Mouse (Mus musculus) liver, embryonic 12.5 days (tissue): ENCODE results near the gene Syt15. TPM values are rescaled to one million over a fixed set of nuclear protein-coding genes. Genes with fewer than 3 reads are reported as not detected.
"Not testable (repeated sequence)": the region's sequence is repeated elsewhere in the genome, so short reads cannot be mapped to it uniquely, and the experiment has no call there.

Experiments used
- ATAC-seq: fragments of 200-750 bp; cut with Nextera tagmentation; 2 replicates; pipeline ENCODE4 v1.8.0; 2017; ENCODE audit warnings: moderate number of reproducible peaks, mild to moderate bottlenecking, moderate library complexity
- H3K27ac ChIP-seq: fragments of 300-500 bp; sonication (generic); 2 replicates; pipeline ENCODE4 v1.5.1; 2016; ENCODE audit warnings: mild to moderate bottlenecking
- H3K27me3 ChIP-seq: fragments of 300-500 bp; sonication (generic); replicated peaks from 2 replicates; pipeline ENCODE4 v1.6.1; 2016; ENCODE audit warnings: mild to moderate bottlenecking, moderate library complexity
- H3K36me3 ChIP-seq: fragments of 300-500 bp; sonication (generic); 2 replicates; pipeline ENCODE4 v1.6.1; 2016; ENCODE audit warnings: mild to moderate bottlenecking, moderate library complexity
- H3K4me1 ChIP-seq: fragments of 300-500 bp; sonication (generic); 2 replicates; pipeline ENCODE4 v1.6.1; 2016
- H3K4me2 ChIP-seq: fragments of 300-500 bp; sonication (generic); 2 replicates; pipeline ENCODE4 v1.6.1; 2016; ENCODE audit warnings: mild to moderate bottlenecking, moderate library complexity
- H3K4me3 ChIP-seq: fragments of 300-500 bp; sonication (generic); 2 replicates; pipeline ENCODE4 v1.5.1; 2016; ENCODE audit warnings: mild to moderate bottlenecking, moderate library complexity
- H3K9ac ChIP-seq: fragments of 300-500 bp; sonication (generic); 2 replicates; pipeline ENCODE4 v1.6.1; 2016; ENCODE audit warnings: mild to moderate bottlenecking, moderate library complexity
- H3K9me3 ChIP-seq: fragments of 300-500 bp; sonication (generic); replicated peaks from 2 replicates; pipeline ENCODE4 v1.6.1; 2016; ENCODE audit warnings: mild to moderate bottlenecking, moderate library complexity
- WGBS: fragments of 180-500 bp; shearing (Covaris S2); methylation state at CpG from one replicate; pipeline ENCODE4 v1.1.7; 2016; ENCODE audit not compliant: insufficient replicate concordance; 5-methylcytosine and 5-hydroxymethylcytosine counted together
- polyA plus RNA-seq: library from polyadenylated mRNA; unstranded; fragments of >200 nt; fragmentation: Nextera tagmentation; extraction: Ambion mirVana; gene quantifications from 2 replicates; pipeline ENCODE4 v1.2.1, GENCODE M21; 2016

Syt15 gene
- polyA plus RNA-seq, 1 experiment from 2014 or later, result 0.44 TPM

DNA sequence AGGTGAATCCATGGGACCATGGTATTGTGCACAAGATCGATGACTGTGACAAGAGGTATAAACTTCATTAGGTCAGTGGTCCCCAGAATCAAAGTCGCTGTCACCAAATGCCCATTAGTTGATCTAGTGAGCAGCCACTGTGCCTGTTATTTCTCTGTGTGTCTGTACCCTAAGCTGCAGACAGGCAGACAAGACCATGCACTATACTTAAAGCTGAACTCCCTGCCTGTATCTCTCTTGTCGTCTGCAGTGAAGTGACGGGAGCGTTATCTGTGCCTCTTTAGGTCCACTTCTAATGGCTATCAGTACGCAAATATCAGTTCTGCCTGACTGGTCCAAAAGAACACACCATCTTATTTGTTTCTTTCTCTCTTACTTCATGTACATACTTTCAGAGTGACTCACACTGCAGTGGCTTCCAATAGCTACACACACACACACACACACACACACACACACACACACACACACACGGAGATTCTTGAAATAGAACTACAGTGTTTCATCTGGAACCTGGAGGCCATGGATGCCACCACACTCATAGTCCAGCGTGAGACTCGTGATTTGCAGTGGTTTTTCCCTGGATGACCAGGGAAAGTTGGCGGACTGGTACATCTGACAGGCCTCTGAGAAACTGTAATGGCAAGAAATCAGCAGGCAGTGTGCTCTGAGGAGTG, 9.6 kb downstream of the Syt15 start:
- H3K9ac ChIP-seq, result no peak overlapping the region
- 73% methylated on average over 10 of the region's 10 CpGs for WGBS
- 0 out of 2 replicates have a peak, but pooled peaks cover 3% of the 10 kb centered on the region for H3K36me3 ChIP-seq
- H3K9me3 ChIP-seq, result no peaks in the 10 kb centered on the region
- no peak for ATAC-seq
- no peaks in the 10 kb centered on the region for H3K4me1 ChIP-seq
- H3K4me3 ChIP-seq, result no peak overlapping the region
- H3K27me3 ChIP-seq, result no peaks in the 10 kb centered on the region
- H3K27ac ChIP-seq, result no peak overlapping the region
- H3K4me2 ChIP-seq, result no peak overlapping the region

- no peak overlapping the region for H3K4me3 ChIP-seq
- H3K27me3 ChIP-seq, result no peaks in the 10 kb centered on the region
- H3K9ac ChIP-seq, result no peak overlapping the region
- 0 out of 2 replicates have a peak, but pooled peaks cover 5% of the 10 kb centered on the region for H3K4me1 ChIP-seq
- ATAC-seq, result no peak
- no peak overlapping the region for H3K4me2 ChIP-seq
- WGBS, result 73% methylated on average over 7 of the region's 7 CpGs
- peaks cover 10% of the 10 kb centered on the region; the same call in 1 of the 2 replicates for H3K36me3 ChIP-seq
- H3K27ac ChIP-seq, result no peak overlapping the region
- H3K9me3 ChIP-seq, result no peaks in the 10 kb centered on the region
These were observed 12.9 kb downstream of the Syt15 start for GRCm38 (mm10) chr14:34232340-34232739.

DNA sequence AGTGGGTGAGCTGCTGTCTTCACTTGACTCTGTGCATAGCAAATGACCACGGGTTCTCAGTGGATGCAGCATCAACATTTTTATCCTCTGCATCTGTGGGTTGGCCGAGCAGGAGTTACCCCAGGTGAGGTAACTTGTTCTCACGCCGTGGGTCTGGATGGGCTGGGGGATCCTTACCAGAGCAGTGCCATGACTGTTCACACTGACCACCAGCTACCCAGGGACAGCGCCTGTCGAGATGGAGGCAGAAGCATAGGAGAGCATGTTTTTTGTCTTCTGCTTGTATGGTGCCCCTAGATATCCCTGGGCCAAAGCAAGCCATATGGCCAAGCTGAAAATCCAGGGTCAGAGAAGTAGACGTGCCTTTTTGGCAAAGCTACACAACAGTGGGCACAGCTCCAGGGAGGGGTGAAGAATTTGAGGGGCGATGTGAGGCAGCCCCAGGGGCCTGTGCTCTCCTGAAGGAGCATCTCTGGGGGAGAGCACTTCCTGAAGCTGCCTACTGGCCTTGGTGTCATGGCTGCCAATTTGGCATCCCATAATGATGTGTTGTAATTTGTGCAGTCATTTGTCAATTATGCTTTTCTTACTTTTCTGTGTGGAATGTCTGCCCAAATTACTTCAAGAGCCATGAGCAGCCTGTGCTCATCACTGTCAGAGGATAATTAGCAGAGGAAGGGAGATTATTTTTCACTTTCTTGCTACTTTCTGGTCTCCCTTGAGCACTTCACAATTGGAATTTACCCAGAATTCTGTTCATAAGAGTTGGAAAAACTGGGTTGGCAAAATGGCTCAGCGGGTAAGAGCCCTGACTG, 13.7 kb downstream of the Syt15 start:
- H3K9ac ChIP-seq, result no peak overlapping the region
- no peak for ATAC-seq
- H3K4me1 ChIP-seq, result 0 out of 2 replicates have a peak, but pooled peaks cover 5% of the 10 kb centered on the region
- H3K36me3 ChIP-seq, result peaks cover 14% of the 10 kb centered on the region; the same call in 1 of the 2 replicates
- no peaks in the 10 kb centered on the region for H3K27me3 ChIP-seq
- H3K4me2 ChIP-seq, result no peak overlapping the region
- no peaks in the 10 kb centered on the region for H3K9me3 ChIP-seq
- H3K4me3 ChIP-seq, result no peak overlapping the region
- WGBS, result 76% methylated on average over 9 of the region's 9 CpGs
- H3K27ac ChIP-seq, result no peak overlapping the region

DNA sequence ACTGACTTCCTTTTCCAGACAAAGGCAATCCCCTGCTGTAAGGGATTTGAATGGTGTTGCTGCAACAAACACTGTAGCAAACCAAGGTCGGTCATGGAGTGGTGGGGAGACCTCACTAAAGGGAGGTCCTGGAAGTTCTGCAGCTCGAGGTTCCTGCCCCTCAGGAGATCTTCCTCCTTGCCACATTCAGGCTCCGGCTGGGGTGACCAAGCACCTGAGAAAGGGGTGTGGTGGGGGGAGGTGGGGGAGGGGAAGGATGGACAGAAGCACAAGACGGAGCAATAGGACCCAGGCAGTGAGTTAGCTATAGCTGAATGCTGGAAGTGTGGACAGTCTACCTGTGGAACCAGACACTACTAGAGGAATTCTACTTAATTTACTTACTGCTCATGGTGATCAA, 14.5 kb downstream of the Syt15 start:
- no peak overlapping the region for H3K4me2 ChIP-seq
- H3K27ac ChIP-seq, result no peak overlapping the region
- H3K36me3 ChIP-seq, result peaks cover 21% of the 10 kb centered on the region; the same call in 1 of the 2 replicates
- no peaks in the 10 kb centered on the region for H3K9me3 ChIP-seq
- no peak overlapping the region for H3K4me3 ChIP-seq
- H3K4me1 ChIP-seq, result 0 out of 2 replicates have a peak, but pooled peaks cover 5% of the 10 kb centered on the region
- H3K9ac ChIP-seq, result no peak overlapping the region
- no peak for ATAC-seq
- no peaks in the 10 kb centered on the region for H3K27me3 ChIP-seq
- 59% methylated on average over 4 of the region's 4 CpGs for WGBS

- Histone ChIP-seq H3K4me3 (no peak overlapping the region), H3K36me3 (peaks cover 22% of the 10 kb centered on the region; the same call in 1 of the 2 replicates), H3K27me3 (no peaks in the 10 kb centered on the region), H3K27ac (no peak overlapping the region), H3K4me2 (peak overlapping the region; percentile 41), H3K4me1 (0 out of 2 replicates have a peak, but pooled peaks cover 5% of the 10 kb centered on the region), H3K9me3 (no peaks in the 10 kb centered on the region), H3K9ac (no peak overlapping the region)
- peak; percentile 92 for ATAC-seq
- WGBS, result 15% methylated on average over 16 of the region's 16 CpGs
These were observed 15.4 kb downstream of the Syt15 start for GRCm38 (mm10) chr14:34234630-34235380.

- Histone ChIP-seq H3K9ac (no peak overlapping the region), H3K4me2 (no peak overlapping the region), H3K27me3 (no peaks in the 10 kb centered on the region), H3K4me3 (no peak overlapping the region), H3K9me3 (no peaks in the 10 kb centered on the region), H3K4me1 (0 out of 2 replicates have a peak, but pooled peaks cover 2% of the 10 kb centered on the region), H3K36me3 (peaks cover 23% of the 10 kb centered on the region; the same call in 1 of the 2 replicates), H3K27ac (peak overlapping the region; percentile 69)
- peak; percentile 50; the same call in 1 of the 2 replicates for ATAC-seq
- WGBS, result 25% methylated on average over 10 of the region's 10 CpGs
These were observed 20.9 kb downstream of the Syt15 start for GRCm38 (mm10) chr14:34240263-34240662.

DNA sequence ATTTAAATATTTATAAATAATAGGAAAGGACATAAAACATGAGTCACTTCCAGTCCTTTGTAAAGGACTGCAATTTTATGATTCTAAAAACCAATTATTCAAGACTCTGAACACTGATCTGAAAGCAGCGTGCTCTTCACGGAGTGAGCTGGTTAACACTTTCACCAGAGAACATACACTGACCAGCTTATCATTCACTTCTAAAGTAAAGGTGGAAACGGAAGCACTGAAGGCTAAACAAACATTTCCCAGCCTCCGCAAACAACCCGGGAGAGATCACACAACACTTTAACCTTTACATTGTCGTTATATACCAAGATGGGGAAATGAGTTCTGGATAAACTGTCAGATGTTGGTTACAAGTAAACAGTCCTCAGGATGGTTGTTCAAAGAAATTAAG, 21.3 kb downstream of the Syt15 start:
- no peak overlapping the region for H3K27ac ChIP-seq
- 60% methylated on average over 6 of the region's 6 CpGs for WGBS

GRCm38 (mm10) chr14:34252470-34253145, 33.2 kb downstream of the Syt15 start:
- H3K9me3 ChIP-seq, result no peaks in the 10 kb centered on the region
- H3K36me3 ChIP-seq, result no peaks in the 10 kb centered on the region
- H3K27me3 ChIP-seq, result no peaks in the 10 kb centered on the region
- H3K4me3 ChIP-seq, result no peak overlapping the region
- no peak overlapping the region for H3K9ac ChIP-seq
- H3K4me1 ChIP-seq, result no peaks in the 10 kb centered on the region
- H3K4me2 ChIP-seq, result no peak overlapping the region
- ATAC-seq, result peak; percentile 54; the same call in 1 of the 2 replicates
- WGBS, result 65% methylated on average over 5 of the region's 6 CpGs
- no peak overlapping the region for H3K27ac ChIP-seq

More for the DNA sequence above, 21.3 kb downstream of the Syt15 start:
- H3K27me3 ChIP-seq, result no peaks in the 10 kb centered on the region
- H3K36me3 ChIP-seq, result peaks cover 23% of the 10 kb centered on the region; the same call in 1 of the 2 replicates
- peak; percentile 61 for ATAC-seq
- no peak overlapping the region for H3K4me2 ChIP-seq
- no peaks in the 10 kb centered on the region for H3K9me3 ChIP-seq
- H3K9ac ChIP-seq, result no peak overlapping the region
- H3K4me1 ChIP-seq, result 0 out of 2 replicates have a peak, but pooled peaks cover 2% of the 10 kb centered on the region
- no peak overlapping the region for H3K4me3 ChIP-seq

GRCm38 (mm10) chr14:34253261-34253660, 33.9 kb downstream of the Syt15 start:
- Histone ChIP-seq H3K27ac (no peak overlapping the region), H3K27me3 (no peaks in the 10 kb centered on the region), H3K4me3 (no peak overlapping the region), H3K4me2 (no peak overlapping the region), H3K36me3 (no peaks in the 10 kb centered on the region), H3K9me3 (no peaks in the 10 kb centered on the region), H3K4me1 (no peaks in the 10 kb centered on the region), H3K9ac (no peak overlapping the region)
- ATAC-seq, result no peak
- WGBS, result 67% methylated on average over 4 of the region's 4 CpGs

DNA sequence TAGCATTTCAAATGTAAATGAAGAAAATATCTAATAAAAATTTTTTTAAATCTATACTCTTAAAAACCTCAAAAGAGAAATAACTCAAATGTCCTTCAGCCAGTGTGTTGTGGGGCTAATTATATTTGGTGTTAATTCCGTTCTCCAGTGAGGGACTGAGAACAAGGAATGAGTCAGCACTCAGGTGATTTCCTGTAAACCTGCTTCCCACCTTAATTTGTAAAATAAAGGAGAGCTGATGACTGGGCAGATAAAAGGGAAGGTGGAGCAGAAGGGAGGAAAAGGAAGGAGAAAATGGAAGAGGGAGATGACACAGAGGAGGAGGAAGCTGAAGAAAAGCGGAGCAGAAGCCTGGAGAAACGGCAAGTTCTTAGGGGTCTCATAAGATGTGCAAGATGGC, 39.1 kb downstream of the Syt15 start:
- not testable (repeated sequence) for ATAC-seq, H3K9ac ChIP-seq
- 64% methylated on average over 3 of the region's 3 CpGs for WGBS

GRCm38 (mm10) chr14:34268046-34268445, 48.7 kb downstream of the Syt15 start:
- no peak overlapping the region for H3K4me3 ChIP-seq
- no peaks in the 10 kb centered on the region for H3K27me3 ChIP-seq
- 66% methylated on average over 9 of the region's 9 CpGs for WGBS
- no peak overlapping the region for H3K9ac ChIP-seq
- no peaks in the 10 kb centered on the region for H3K36me3 ChIP-seq
- no peak overlapping the region for H3K4me2 ChIP-seq
- peak; percentile 55 for ATAC-seq
- H3K4me1 ChIP-seq, result 0 out of 2 replicates have a peak, but pooled peaks cover 3% of the 10 kb centered on the region
- H3K9me3 ChIP-seq, result no peaks in the 10 kb centered on the region
- peak overlapping the region; percentile 42; the same call in 1 of the 2 replicates for H3K27ac ChIP-seq

More for the DNA sequence above, 39.1 kb downstream of the Syt15 start:
- not testable (repeated sequence) for H3K4me2 ChIP-seq, H3K27ac ChIP-seq, H3K4me1 ChIP-seq, H3K4me3 ChIP-seq, H3K9me3 ChIP-seq, H3K36me3 ChIP-seq, H3K27me3 ChIP-seq
